Comparison of ENCODE assay signal across 11 mouse cellular contexts in genomic region chr14:45050419-45050776, GRCm38 (mm10).
A peak's percentile ranks its signal among the peaks of the same experiment; 100 is the strongest.
DNase-seq lines count a peak whose midpoint lies in the region; ATAC-seq and TF ChIP-seq lines count a peak whose summit lies in the region.
"Had no signal": no experiment of that assay in that cellular context is flagged by ENCODE, and none has a peak within 500 bp of the region (broad histone marks: within the 10 kb centered on the region; RNA-seq: fewer than 3 reads in every experiment).

No protein-coding gene starts in this region.

- H3K4me3 ChIP-seq in kidney, embryonic 16.5 days (ENCODE audit: low read length): no peak overlapping the region
- H3K4me3 ChIP-seq in testis, adult 2 months (ENCODE audit: control insufficient read depth, low read depth, low read length): no peak overlapping the region
- no peak overlapping the region for H3K4me3 ChIP-seq in liver, embryonic 13.5 days (replicated peaks)
- H3K4me3 ChIP-seq in stomach, postnatal 0 days (ENCODE audit: low read depth, low read length): no peak overlapping the region
- H3K4me3 ChIP-seq in midbrain, postnatal 0 days (ENCODE audit: low read depth, low read length): no peak overlapping the region
- H3K4me3 ChIP-seq: midbrain, embryonic 15.5 days had no signal

- H3K27ac ChIP-seq in kidney, embryonic 16.5 days (ENCODE audit: low read length): peak overlapping the region; percentile 56
- H3K27ac ChIP-seq in testis, adult 2 months (ENCODE audit: control insufficient read depth, insufficient read depth, low read depth, low read length): peak overlapping the region; percentile 54
- peak overlapping the region; percentile 53; the same call in 1 of the 2 replicates for H3K27ac ChIP-seq in liver, embryonic 13.5 days
- H3K27ac ChIP-seq in stomach, postnatal 0 days (replicated peaks): peak overlapping the region; percentile 84
- no peak overlapping the region for H3K27ac ChIP-seq in midbrain, postnatal 0 days (ENCODE audit: low read depth, low read length)
- H3K27ac ChIP-seq: midbrain, embryonic 15.5 days had no signal

- H3K9me3 ChIP-seq in kidney, embryonic 16.5 days (ENCODE audit: low read length): no peaks in the 10 kb centered on the region
- H3K9me3 ChIP-seq in liver, embryonic 13.5 days (replicated peaks): no peaks in the 10 kb centered on the region
- no peaks in the 10 kb centered on the region for H3K9me3 ChIP-seq in stomach, postnatal 0 days (ENCODE audit: control insufficient read depth, low read length)
- H3K9me3 ChIP-seq in midbrain, postnatal 0 days (ENCODE audit: low read length): no peaks in the 10 kb centered on the region
- H3K9me3 ChIP-seq: midbrain, embryonic 15.5 days had no signal

- no peak for TF ChIP-seq CTCF in testis, adult 2 months (IDR thresholded peaks at IDR 0.05; ENCODE audit: control insufficient read depth, insufficient read depth, insufficient replicate concordance, low read depth, low read length)
- TF ChIP-seq CTCF in stomach, postnatal 0 days (IDR thresholded peaks at IDR 0.05; ENCODE audit: low read depth): no peak
- TF ChIP-seq CTCF in midbrain, postnatal 0 days (IDR thresholded peaks at IDR 0.05): no peak

- no peaks in the 10 kb centered on the region for H3K27me3 ChIP-seq in kidney, embryonic 16.5 days (ENCODE audit: insufficient read depth, low read length)
- H3K27me3 ChIP-seq in testis, adult 2 months (ENCODE audit: control insufficient read depth, insufficient read depth, low read length): no peaks in the 10 kb centered on the region
- H3K27me3 ChIP-seq in liver, embryonic 13.5 days: no peaks in the 10 kb centered on the region
- H3K27me3 ChIP-seq in stomach, postnatal 0 days (ENCODE audit: control insufficient read depth, insufficient read depth, low read length): no peaks in the 10 kb centered on the region
- H3K27me3 ChIP-seq in midbrain, postnatal 0 days (ENCODE audit: insufficient read depth, low read length): no peaks in the 10 kb centered on the region
- H3K27me3 ChIP-seq: midbrain, embryonic 15.5 days had no signal

- TF ChIP-seq EP300 in stomach, postnatal 0 days (optimal IDR thresholded peaks at IDR 0.05): no peak

- TF ChIP-seq POLR2A in testis, adult 2 months (IDR thresholded peaks at IDR 0.05; ENCODE audit: control insufficient read depth, low read depth, low read length): no peak

- no peak overlapping the region for H3K9ac ChIP-seq in kidney, embryonic 16.5 days (replicated peaks; ENCODE audit: low read length)
- no peak overlapping the region for H3K9ac ChIP-seq in liver, embryonic 13.5 days
- H3K9ac ChIP-seq in stomach, postnatal 0 days (ENCODE audit: low read length): no peak overlapping the region
- no peak overlapping the region for H3K9ac ChIP-seq in midbrain, postnatal 0 days (replicated peaks; ENCODE audit: low read length, poor library complexity, severe bottlenecking)
- H3K9ac ChIP-seq: midbrain, embryonic 15.5 days had no signal

- H3K36me3 ChIP-seq in kidney, embryonic 16.5 days (ENCODE audit: insufficient read depth, low read length): no peaks in the 10 kb centered on the region
- H3K36me3 ChIP-seq in testis, adult 2 months (ENCODE audit: control insufficient read depth, insufficient read depth, low read length): no peaks in the 10 kb centered on the region
- H3K36me3 ChIP-seq in liver, embryonic 13.5 days: no peaks in the 10 kb centered on the region
- H3K36me3 ChIP-seq in stomach, postnatal 0 days (ENCODE audit: control insufficient read depth, insufficient read depth, low read length): no peaks in the 10 kb centered on the region
- H3K36me3 ChIP-seq in midbrain, postnatal 0 days (ENCODE audit: insufficient read depth, low read length): no peaks in the 10 kb centered on the region
- H3K36me3 ChIP-seq: midbrain, embryonic 15.5 days had no signal

- no peak for DNase-seq in kidney, postnatal 4 days
- DNase-seq in testis, postnatal 10 days (ENCODE audit: low spot score): no peak
- DNase-seq in liver, embryonic 13.5 days: no peak
- DNase-seq in stomach, postnatal 0 days (ENCODE audit: low spot score): no peak
- no peak for DNase-seq in midbrain, postnatal 0 days (ENCODE audit: low spot score)
- DNase-seq: cerebellum, adult 8-10 months; gastrocnemius, postnatal 14 days had no signal

- H3K4me2 ChIP-seq in kidney, embryonic 16.5 days (replicated peaks; ENCODE audit: low read depth, low read length): no peak overlapping the region
- H3K4me2 ChIP-seq in liver, embryonic 13.5 days: no peak overlapping the region
- H3K4me2 ChIP-seq in stomach, postnatal 0 days (replicated peaks; ENCODE audit: low read depth): no peak overlapping the region
- H3K4me2 ChIP-seq in midbrain, postnatal 0 days (ENCODE audit: low read depth, low read length, poor library complexity, severe bottlenecking): no peak overlapping the region
- H3K4me2 ChIP-seq: midbrain, embryonic 15.5 days had no signal

- WGBS in kidney, embryonic 16.5 days: 68% methylated on average over 1 of the region's 1 CpGs
- WGBS in liver, embryonic 13.5 days (ENCODE audit: insufficient replicate concordance): 10% methylated on average over 1 of the region's 1 CpGs
- 34% methylated on average over 1 of the region's 1 CpGs for WGBS in stomach, postnatal 0 days
- 76% methylated on average over 1 of the region's 1 CpGs for WGBS in midbrain, postnatal 0 days

- H3K4me1 ChIP-seq in kidney, embryonic 16.5 days (ENCODE audit: insufficient read depth, low read length): peaks cover 8% of the 10 kb centered on the region; the same call in 1 of the 2 replicates
- peaks cover 4% of the 10 kb centered on the region for H3K4me1 ChIP-seq in testis, adult 2 months (ENCODE audit: control insufficient read depth, insufficient read depth, low read length)
- peaks cover 6% of the 10 kb centered on the region; the same call in 1 of the 2 replicates for H3K4me1 ChIP-seq in liver, embryonic 13.5 days (replicated peaks)
- no peaks in the 10 kb centered on the region for H3K4me1 ChIP-seq in stomach, postnatal 0 days (replicated peaks; ENCODE audit: control insufficient read depth, insufficient read depth)
- no peaks in the 10 kb centered on the region for H3K4me1 ChIP-seq in midbrain, postnatal 0 days (ENCODE audit: insufficient read depth, low read length)
- H3K4me1 ChIP-seq: midbrain, embryonic 15.5 days had no signal

- ATAC-seq in kidney, embryonic 16.5 days (ENCODE audit: low FRiP score, low TSS enrichment): no peak
- no peak for ATAC-seq in liver, embryonic 13.5 days (ENCODE audit: low read depth)
- ATAC-seq in stomach, postnatal 0 days (ENCODE audit: low FRiP score, low TSS enrichment): no peak
- ATAC-seq in granulocyte monocyte progenitor cell, adult 5-6 weeks (replicated peaks; ENCODE audit: poor library complexity, severe bottlenecking): no peak
- no peak for ATAC-seq in midbrain, postnatal 0 days (ENCODE audit: low FRiP score)
- ATAC-seq: midbrain, embryonic 15.5 days had no signal
